8 mouse cellular contexts compared by ENCODE assay signal in genomic region chr14:17172330-17173110, GRCm38 (mm10).
DNase-seq lines count a peak whose midpoint lies in the region; ATAC-seq and TF ChIP-seq lines count a peak whose summit lies in the region.

No protein-coding gene starts in this region.

- H3K27me3 ChIP-seq in forebrain, embryonic 11.5 days (ENCODE audit: control insufficient read depth, insufficient read depth, low read length) = peaks cover 7% of the 10 kb centered on the region
- peaks cover 15% of the 10 kb centered on the region; the same call in 1 of the 2 replicates for H3K27me3 ChIP-seq in heart, embryonic 14.5 days (ENCODE audit: control insufficient read depth, insufficient read depth, low read length)

- H3K4me2 ChIP-seq in forebrain, embryonic 11.5 days (ENCODE audit: low read depth, low read length, severe bottlenecking) = peak overlapping the region; percentile 90
- H3K4me2 ChIP-seq in heart, embryonic 14.5 days (ENCODE audit: low read length) = peak overlapping the region; percentile 91

- 0 out of 2 replicates have a peak, but pooled peaks cover 2% of the 10 kb centered on the region for H3K4me1 ChIP-seq in forebrain, embryonic 11.5 days (replicated peaks; ENCODE audit: control insufficient read depth, insufficient read depth, low read length)
- peaks cover 0 to 4% of the 10 kb centered on the region in 2 experiments; a peak in 1 of 4 replicates for H3K4me1 ChIP-seq in heart, embryonic 14.5 days (ENCODE audit: control insufficient read depth in 2 of 2, insufficient read depth in 2 of 2, low read length in 2 of 2)
- H3K4me1 ChIP-seq in lung, adult 2 months (ENCODE audit: control insufficient read depth, insufficient read depth, low read length) = no peaks in the 10 kb centered on the region; the same call in 1 of the 2 replicates
- H3K4me1 ChIP-seq in olfactory bulb, adult 2 months (ENCODE audit: control insufficient read depth, insufficient read depth, low read length) = peaks cover 8% of the 10 kb centered on the region

- peak; percentile 99 for ATAC-seq in forebrain, embryonic 11.5 days (replicated peaks; ENCODE audit: low FRiP score)
- ATAC-seq in heart, embryonic 14.5 days (ENCODE audit: insufficient number of reproducible peaks, insufficient read depth, low FRiP score, low read depth) = peak; percentile 80

- WGBS in forebrain, embryonic 11.5 days = 1% methylated on average over 34 of the region's 35 CpGs
- WGBS in heart, embryonic 14.5 days = 3% methylated on average over 35 of the region's 35 CpGs
- WGBS in lung, adult 2 months = 2% methylated on average over 35 of the region's 35 CpGs
- 2% methylated on average over 35 of the region's 35 CpGs for WGBS in olfactory bulb, adult 2 months

- no peak overlapping the region for H3K27ac ChIP-seq in forebrain, embryonic 11.5 days (ENCODE audit: low read depth, low read length)
- H3K27ac ChIP-seq in heart, embryonic 14.5 days (replicated peaks in 1 of 2; ENCODE audit: control insufficient read depth in 1 of 2, insufficient read depth in 1 of 2, low read depth in 2 of 2, low read length in 2 of 2) = no peak overlapping the region
- H3K27ac ChIP-seq in olfactory bulb, adult 2 months (ENCODE audit: insufficient read depth, low read depth, low read length) = no peak overlapping the region

- no peaks in the 10 kb centered on the region for H3K36me3 ChIP-seq in forebrain, embryonic 11.5 days (ENCODE audit: control insufficient read depth, insufficient read depth, low read length)
- no peaks in the 10 kb centered on the region for H3K36me3 ChIP-seq in heart, embryonic 14.5 days (ENCODE audit: control insufficient read depth, insufficient read depth, low read length)

- peak overlapping the region; percentile 47 for H3K4me3 ChIP-seq in forebrain, embryonic 11.5 days (ENCODE audit: low read depth, low read length)
- peak overlapping the region; percentile 48 to 55 for H3K4me3 ChIP-seq in heart, embryonic 14.5 days (ENCODE audit: control insufficient read depth in 1 of 2, insufficient read depth in 1 of 2, low read depth in 1 of 2, low read length in 2 of 2)
- H3K4me3 ChIP-seq in lung, adult 2 months (replicated peaks; ENCODE audit: extremely low read depth, low read depth, low read length) = peak overlapping the region; percentile 54
- H3K4me3 ChIP-seq in olfactory bulb, adult 2 months (ENCODE audit: insufficient read depth, low read depth, low read length) = peak overlapping the region; percentile 36

- no peak for TF ChIP-seq CTCF in lung, adult 2 months (IDR thresholded peaks at IDR 0.05; ENCODE audit: insufficient read depth, low read length)
- TF ChIP-seq CTCF in olfactory bulb, adult 2 months (IDR thresholded peaks at IDR 0.05; ENCODE audit: insufficient read depth, low read depth, low read length) = no peak

- no peak for TF ChIP-seq POLR2A in lung, adult 2 months (IDR thresholded peaks at IDR 0.05; ENCODE audit: borderline replicate concordance, extremely low read depth, low read depth, low read length)
- no peak for TF ChIP-seq POLR2A in olfactory bulb, adult 2 months (IDR thresholded peaks at IDR 0.05; ENCODE audit: insufficient read depth, low read depth, low read length)

- peak overlapping the region; percentile 45; the same call in 1 of the 2 replicates for H3K9ac ChIP-seq in forebrain, embryonic 11.5 days (ENCODE audit: low read length)
- H3K9ac ChIP-seq in heart, embryonic 14.5 days (ENCODE audit: low read length) = peak overlapping the region; percentile 66

- no peaks in the 10 kb centered on the region for H3K9me3 ChIP-seq in forebrain, embryonic 11.5 days (ENCODE audit: control insufficient read depth, low read length)
- no peaks in the 10 kb centered on the region for H3K9me3 ChIP-seq in heart, embryonic 14.5 days (ENCODE audit: control insufficient read depth, low read length)

- DNase-seq in layer of hippocampus, postnatal 10 days (ENCODE audit: low spot score in 2 of 2) = peak; percentile 56 to 64
- DNase-seq in layer of hippocampus, adult 18-20 months (ENCODE audit: low spot score in 2 of 2) = no peak
- peak; percentile 89 for DNase-seq in forebrain, embryonic 11.5 days (ENCODE audit: low spot score)
- DNase-seq in kidney, postnatal 10 days = peak; percentile 86
- DNase-seq in lung, adult 2 months = peak; percentile 76
- peak; percentile 65 for DNase-seq in urinary bladder, postnatal 14 days (ENCODE audit: low spot score)

Comparison
In these comparisons a context has a peak if more than half of its experiments do, and no peak if none do; other contexts are left out.
1. DNase-seq: peak in layer of hippocampus, postnatal 10 days (2 of 2), forebrain, embryonic 11.5 days (single experiment), kidney, postnatal 10 days (single experiment), lung, adult 2 months (single experiment) and urinary bladder, postnatal 14 days (single experiment); none in layer of hippocampus, adult 18-20 months (0 of 2).
2. Peak in every context shown above with its lines, with median percentiles within 50 percentile points of each other: H3K4me3 ChIP-seq.